Comparison of ENCODE assay signal across 18 mouse cellular contexts in genomic region chr11:79017161-79017606, GRCm38 (mm10). TPM values are rescaled to one million over a fixed set of nuclear protein-coding genes. Genes with fewer than 3 reads are reported as not detected.
DNase-seq lines count a peak whose midpoint lies in the region; ATAC-seq and TF ChIP-seq lines count a peak whose summit lies in the region.
"Had no signal": no experiment of that assay in that cellular context is flagged by ENCODE, and none has a peak within 500 bp of the region (broad histone marks: within the 10 kb centered on the region; RNA-seq: fewer than 3 reads in every experiment).

No protein-coding gene starts in this region.

- H3K9ac ChIP-seq in heart, embryonic 13.5 days, result 0 out of 2 replicates have a peak overlapping the region, but pooled peaks have one; percentile 30
- H3K9ac ChIP-seq: heart, embryonic 15.5 days; liver, embryonic 13.5 days; midbrain, embryonic 13.5 days had no signal

- no peaks in the 10 kb centered on the region for H3K9me3 ChIP-seq in heart, embryonic 13.5 days
- no peaks in the 10 kb centered on the region for H3K9me3 ChIP-seq in limb, embryonic 10.5 days (replicated peaks)
- H3K9me3 ChIP-seq: forebrain, embryonic 10.5 days; heart, embryonic 15.5 days; liver, embryonic 13.5 days; midbrain, embryonic 13.5 days had no signal

- no peaks in the 10 kb centered on the region for H3K27me3 ChIP-seq in heart, embryonic 13.5 days (replicated peaks)
- no peaks in the 10 kb centered on the region for H3K27me3 ChIP-seq in thymus, adult 2 months (ENCODE audit: control insufficient read depth, insufficient read depth, low read length)
- H3K27me3 ChIP-seq in limb, embryonic 10.5 days (ENCODE audit: low read depth, poor library complexity, severe bottlenecking), result no peaks in the 10 kb centered on the region
- H3K27me3 ChIP-seq: heart, embryonic 15.5 days; liver, embryonic 13.5 days; midbrain, embryonic 13.5 days had no signal

- H3K4me2 ChIP-seq in heart, embryonic 13.5 days, result no peak overlapping the region
- H3K4me2 ChIP-seq: heart, embryonic 15.5 days; liver, embryonic 13.5 days; midbrain, embryonic 13.5 days had no signal

- H3K27ac ChIP-seq in heart, embryonic 13.5 days (replicated peaks), result no peak overlapping the region
- no peak overlapping the region for H3K27ac ChIP-seq in thymus, adult 2 months (ENCODE audit: control insufficient read depth, insufficient read depth, low read length)
- H3K27ac ChIP-seq in limb, embryonic 10.5 days, result no peak overlapping the region
- H3K27ac ChIP-seq: forebrain, embryonic 10.5 days; heart, embryonic 15.5 days; liver, embryonic 13.5 days; midbrain, embryonic 13.5 days had no signal

- no peak for TF ChIP-seq CTCF in thymus, adult 2 months (IDR thresholded peaks at IDR 0.05; ENCODE audit: borderline replicate concordance, control insufficient read depth, extremely low read depth, insufficient read depth, low read length, poor library complexity)

- peaks cover 70% of the 10 kb centered on the region for H3K36me3 ChIP-seq in heart, embryonic 13.5 days
- H3K36me3 ChIP-seq in thymus, adult 2 months (ENCODE audit: control insufficient read depth, insufficient read depth, low read length), result no peaks in the 10 kb centered on the region
- H3K36me3 ChIP-seq in limb, embryonic 10.5 days, result peaks cover 20% of the 10 kb centered on the region

- DNase-seq in heart, adult 8-10 months (ENCODE audit: low spot score), result no peak
- DNase-seq in thymus, postnatal 4 days, result peak; percentile 34
- no peak for DNase-seq in thymus, adult 2 months
- no peak for DNase-seq in layer of hippocampus, postnatal 14 days (ENCODE audit: low spot score in 2 of 2)
- no peak for DNase-seq in retina, postnatal 1 day
- no peak for DNase-seq in limb, embryonic 10.5 days (ENCODE audit: low spot score)
- DNase-seq: cerebellum, postnatal 36 days; kidney, adult 2 months; liver, embryonic 13.5 days; lung, postnatal 14 days; right cerebral cortex, postnatal 4 days had no signal

- no peak overlapping the region for H3K4me3 ChIP-seq in heart, embryonic 13.5 days
- H3K4me3 ChIP-seq in thymus, adult 2 months (ENCODE audit: control insufficient read depth, insufficient read depth, low read length), result no peak overlapping the region
- H3K4me3 ChIP-seq in limb, embryonic 10.5 days, result no peak overlapping the region
- H3K4me3 ChIP-seq: forebrain, embryonic 10.5 days; heart, embryonic 15.5 days; liver, embryonic 13.5 days; midbrain, embryonic 13.5 days had no signal

- ATAC-seq in heart, embryonic 13.5 days (ENCODE audit: extremely low read depth, insufficient number of reproducible peaks, low FRiP score, low TSS enrichment), result no peak
- peak; percentile 7 to 24; a peak in 1 of 4 replicates for ATAC-seq in hematopoietic stem cell, adult 5-6 weeks (replicated peaks in 1 of 2; ENCODE audit: insufficient read depth in 1 of 2, low FRiP score in 2 of 2, low TSS enrichment in 1 of 2, low read depth in 1 of 2, poor library complexity in 2 of 2, severe bottlenecking in 2 of 2)
- ATAC-seq: activated CD4-positive, CD25-positive, alpha-beta regulatory T cell, adult 4 months; hindbrain, embryonic 16.5 days; midbrain, embryonic 13.5 days had no signal

- H3K4me1 ChIP-seq in heart, embryonic 13.5 days, result peaks cover 41% of the 10 kb centered on the region
- peaks cover 60% of the 10 kb centered on the region for H3K4me1 ChIP-seq in thymus, adult 2 months (replicated peaks; ENCODE audit: control insufficient read depth, insufficient read depth, low read length)
- H3K4me1 ChIP-seq in limb, embryonic 10.5 days, result peaks cover 45% of the 10 kb centered on the region

- TF ChIP-seq POLR2A in thymus, adult 2 months (IDR thresholded peaks at IDR 0.05; ENCODE audit: control insufficient read depth, extremely low read depth, insufficient read depth, low read length, poor library complexity), result no peak

- WGBS in heart, embryonic 13.5 days, result 76% methylated on average over 7 of the region's 7 CpGs
- 62% methylated on average over 7 of the region's 7 CpGs for WGBS in thymus, adult 2 months
- 79% methylated on average over 7 of the region's 7 CpGs for WGBS in limb, embryonic 10.5 days

RNA-seq across cellular contexts. Expression of gene Lgals9, which starts 32.4 kb away (rescaled TPM):
- 60.2 and 67.9 TPM in 2 replicates for polyA plus RNA-seq in heart, embryonic 13.5 days (2015; fragmentation: Nextera tagmentation; extraction: Ambion mirVana)
- 10 to 100 TPM; 15.9 to 19.3 (median 17.1) TPM for total RNA-seq in heart, adult 8-10 months (2022)
- polyA plus RNA-seq in thymus, adult 2 months (2012; rRNA removed), result 589 and 601 TPM in 2 replicates
- 66.6 and 104 TPM in 2 replicates for total RNA-seq in hematopoietic stem cell, adult 5-6 weeks (2017)
- total RNA-seq in layer of hippocampus, postnatal 14 days (2021), result 1 to 10 TPM; 7.2 to 7.4 TPM
- polyA plus RNA-seq in limb, embryonic 10.5 days (2016; fragmentation: Nextera tagmentation; extraction: Ambion mirVana), result 1.0 and 1.8 TPM in 2 replicates
